Mouse (Mus musculus): ENCODE measurements around the gene Gm4559. TPM values are rescaled to one million over a fixed set of nuclear protein-coding genes. Genes with fewer than 3 reads are reported as not detected.
A peak's percentile ranks its signal among the peaks of the same experiment; 100 is the strongest.
"Not testable (repeated sequence)": the region's sequence is repeated elsewhere in the genome, so short reads cannot be mapped to it uniquely, and the experiment has no call there.

The Gm4559 gene
- polyA plus RNA-seq, 1 experiment from 2014 or later, result not detected

GRCm38 (mm10) chr7:142296108-142296507, 21.9 kb upstream of the Gm4559 start:
- not testable (repeated sequence) for H3K27me3 ChIP-seq; ATAC-seq (ENCODE audit: low FRiP score); H3K4me2 ChIP-seq; H3K9ac ChIP-seq; H3K4me1 ChIP-seq (replicated peaks); H3K27ac ChIP-seq; H3K9me3 ChIP-seq; H3K4me3 ChIP-seq; H3K36me3 ChIP-seq
- 48% methylated on average over 4 of the region's 4 CpGs for WGBS

GRCm38 (mm10) chr7:142295418-142295817, 21.3 kb upstream of the Gm4559 start:
- ATAC-seq (ENCODE audit: low FRiP score), result no peak
- H3K27ac ChIP-seq, result no peak overlapping the region
- no peaks in the 10 kb centered on the region for H3K4me1 ChIP-seq (replicated peaks)
- H3K36me3 ChIP-seq, result no peaks in the 10 kb centered on the region
- H3K4me2 ChIP-seq, result no peak overlapping the region
- peaks cover 2% of the 10 kb centered on the region; the same call in 1 of the 2 replicates for H3K27me3 ChIP-seq
- no peaks in the 10 kb centered on the region for H3K9me3 ChIP-seq
- no peak overlapping the region for H3K4me3 ChIP-seq
- H3K9ac ChIP-seq, result no peak overlapping the region

GRCm38 (mm10) chr7:142293851-142294250, 19.7 kb upstream of the Gm4559 start:
- H3K9ac ChIP-seq; H3K27ac ChIP-seq; ATAC-seq (ENCODE audit: low FRiP score); H3K27me3 ChIP-seq; H3K4me1 ChIP-seq (replicated peaks); H3K9me3 ChIP-seq; H3K36me3 ChIP-seq; H3K4me3 ChIP-seq; H3K4me2 ChIP-seq: not testable (repeated sequence)
- 0% methylated on average over 2 of the region's 2 CpGs for WGBS

- not testable (repeated sequence) for H3K9me3 ChIP-seq; H3K9ac ChIP-seq; H3K36me3 ChIP-seq; H3K4me2 ChIP-seq; H3K27ac ChIP-seq; H3K4me3 ChIP-seq; ATAC-seq (ENCODE audit: low FRiP score)
- Histone ChIP-seq H3K4me1 (replicated peaks) (peaks cover 15% of the 10 kb centered on the region), H3K27me3 (peaks cover 25% of the 10 kb centered on the region)
- 79% methylated on average over 9 of the region's 9 CpGs for WGBS
Measured at GRCm38 (mm10) chr7:142285910-142286612, 11.9 kb upstream of the Gm4559 start.

- H3K27me3 ChIP-seq, result peaks cover 25% of the 10 kb centered on the region
- H3K36me3 ChIP-seq, result no peaks in the 10 kb centered on the region
- 25% methylated on average over 23 of the region's 23 CpGs for WGBS
- peak overlapping the region; percentile 72 for H3K4me2 ChIP-seq
- H3K9me3 ChIP-seq, result no peaks in the 10 kb centered on the region
- H3K9ac ChIP-seq, result peak overlapping the region; percentile 68
- H3K4me1 ChIP-seq (replicated peaks), result peaks cover 15% of the 10 kb centered on the region
- peak overlapping the region; percentile 76 for H3K27ac ChIP-seq
- H3K4me3 ChIP-seq, result peak overlapping the region; percentile 51
- peak; percentile 82 for ATAC-seq (ENCODE audit: low FRiP score)
Measured at GRCm38 (mm10) chr7:142285130-142285835, 11.1 kb upstream of the Gm4559 start.

- under 1% methylated on average over 19 of the region's 19 CpGs for WGBS
- no peaks in the 10 kb centered on the region for H3K36me3 ChIP-seq
- H3K27me3 ChIP-seq, result peaks cover 29% of the 10 kb centered on the region
- ATAC-seq (ENCODE audit: low FRiP score), result peak; percentile 85
- H3K9ac ChIP-seq, result peak overlapping the region; percentile 68
- peak overlapping the region; percentile 51 for H3K4me3 ChIP-seq
- no peaks in the 10 kb centered on the region for H3K9me3 ChIP-seq
- peak overlapping the region; percentile 76 for H3K27ac ChIP-seq
- H3K4me2 ChIP-seq, result peak overlapping the region; percentile 72
- peaks cover 15% of the 10 kb centered on the region for H3K4me1 ChIP-seq (replicated peaks)
Measured at GRCm38 (mm10) chr7:142284615-142285080, 10.5 kb upstream of the Gm4559 start.

- under 1% methylated on average over 38 of the region's 38 CpGs for WGBS
- Histone ChIP-seq H3K4me3 (peak overlapping the region; percentile 51), H3K4me2 (peak overlapping the region; percentile 72), H3K4me1 (replicated peaks) (peaks cover 15% of the 10 kb centered on the region), H3K27ac (peak overlapping the region; percentile 76), H3K9me3 (no peaks in the 10 kb centered on the region), H3K36me3 (no peaks in the 10 kb centered on the region), H3K9ac (peak overlapping the region; percentile 68), H3K27me3 (peaks cover 29% of the 10 kb centered on the region)
- peak; percentile 55; the same call in 1 of the 2 replicates for ATAC-seq (ENCODE audit: low FRiP score)
Measured at GRCm38 (mm10) chr7:142284023-142284591, 9.9 kb upstream of the Gm4559 start.

GRCm38 (mm10) chr7:142282847-142283246, 8.7 kb upstream of the Gm4559 start:
- not testable (repeated sequence) for H3K27ac ChIP-seq; H3K9ac ChIP-seq; H3K9me3 ChIP-seq; H3K36me3 ChIP-seq; H3K4me2 ChIP-seq; ATAC-seq (ENCODE audit: low FRiP score); H3K4me3 ChIP-seq
- WGBS, result 17% methylated on average over 2 of the region's 2 CpGs
- Histone ChIP-seq H3K4me1 (replicated peaks) (peaks cover 15% of the 10 kb centered on the region), H3K27me3 (peaks cover 29% of the 10 kb centered on the region)

GRCm38 (mm10) chr7:142279291-142279690, 5.1 kb upstream of the Gm4559 start:
- not testable (repeated sequence) for H3K9ac ChIP-seq; ATAC-seq (ENCODE audit: low FRiP score); H3K36me3 ChIP-seq; H3K4me2 ChIP-seq; H3K27ac ChIP-seq; H3K9me3 ChIP-seq; H3K4me3 ChIP-seq; H3K4me1 ChIP-seq (replicated peaks)
- H3K27me3 ChIP-seq, result peaks cover 29% of the 10 kb centered on the region
- WGBS, result 80% methylated on average over 1 of the region's 1 CpGs

- not testable (repeated sequence) for H3K9ac ChIP-seq; H3K27ac ChIP-seq; H3K4me2 ChIP-seq; H3K9me3 ChIP-seq; H3K4me1 ChIP-seq (replicated peaks); H3K36me3 ChIP-seq; H3K4me3 ChIP-seq
- 0 out of 2 replicates have a peak, but pooled peaks have one; percentile 13 for ATAC-seq (ENCODE audit: low FRiP score)
- peaks cover 25% of the 10 kb centered on the region for H3K27me3 ChIP-seq
- WGBS, result 2% methylated on average over 3 of the region's 3 CpGs
Measured at GRCm38 (mm10) chr7:142278183-142278582, 4.0 kb upstream of the Gm4559 start.

GRCm38 (mm10) chr7:142258254-142258653, 15.9 kb downstream of the Gm4559 start, which contains the start of gene Gm2431:
Gene Gm2431 (minus strand): TSS chr7:142258354.
- WGBS, result 74% methylated on average over 1 of the region's 1 CpGs
- not testable (repeated sequence) for ATAC-seq (ENCODE audit: low FRiP score); H3K9ac ChIP-seq

GRCm38 (mm10) chr7:142255517-142255916, 18.6 kb downstream of the Gm4559 start:
- ATAC-seq (ENCODE audit: low FRiP score), result no peak
- Histone ChIP-seq H3K4me1 (replicated peaks) (no peaks in the 10 kb centered on the region), H3K4me2 (no peak overlapping the region), H3K36me3 (no peaks in the 10 kb centered on the region), H3K4me3 (no peak overlapping the region), H3K27ac (no peak overlapping the region), H3K9me3 (no peaks in the 10 kb centered on the region), H3K9ac (no peak overlapping the region), H3K27me3 (0 out of 2 replicates have a peak, but pooled peaks cover 5% of the 10 kb centered on the region)
- WGBS, result 2% methylated on average over 2 of the region's 2 CpGs

More at GRCm38 (mm10) chr7:142258254-142258653, 15.9 kb downstream of the Gm4559 start, which contains the start of gene Gm2431:
- H3K27me3 ChIP-seq; H3K4me3 ChIP-seq; H3K9me3 ChIP-seq; H3K27ac ChIP-seq; H3K4me1 ChIP-seq (replicated peaks); H3K36me3 ChIP-seq; H3K4me2 ChIP-seq: not testable (repeated sequence)

Measured in hindbrain, embryonic 13.5 days (tissue).